Mouse (Mus musculus) midbrain, embryonic 14.5 days (tissue): ENCODE results near the gene Col1a2. TPM values are rescaled to one million over a fixed set of nuclear protein-coding genes. Genes with fewer than 3 reads are reported as not detected.

Experiments used
- ATAC-seq: fragments of 200-750 bp; cut with Nextera tagmentation; 2 replicates; pipeline ENCODE4 v1.8.0; 2017; ENCODE audit warnings: moderate number of reproducible peaks, moderate library complexity; ENCODE audit not compliant: low FRiP score, low TSS enrichment
- DNase-seq: peaks from one replicate; pipeline ENCODE4 v3.0.0-alpha.2; 2015
- H3K27ac ChIP-seq: fragments of 300-500 bp; sonication (generic); replicated peaks from 2 replicates; pipeline ENCODE4 v1.5.1; 2014; ENCODE audit warnings: mild to moderate bottlenecking, low read depth, low read length, moderate library complexity
- H3K27me3 ChIP-seq: fragments of 300-500 bp; sonication (generic); 2 replicates; pipeline ENCODE4 v1.6.1; 2014; ENCODE audit warnings: low read length, control low read depth, mixed read lengths; ENCODE audit not compliant: control insufficient read depth, insufficient read depth
- H3K36me3 ChIP-seq: fragments of 300-500 bp; sonication (generic); 2 replicates; pipeline ENCODE4 v1.6.1; 2014; ENCODE audit warnings: low read length, control low read depth; ENCODE audit not compliant: control insufficient read depth, insufficient read depth
- H3K4me1 ChIP-seq: fragments of 300-500 bp; sonication (generic); 2 replicates; pipeline ENCODE4 v1.6.1; 2014; ENCODE audit warnings: mild to moderate bottlenecking, antibody characterized with exemption, low read length, control low read depth; ENCODE audit not compliant: control insufficient read depth, insufficient read depth
- H3K4me2 ChIP-seq: fragments of 300-500 bp; sonication (generic); 2 replicates; pipeline ENCODE4 v1.6.1; 2014; ENCODE audit warnings: mild to moderate bottlenecking, low read length, moderate library complexity
- H3K4me3 ChIP-seq: fragments of 300-500 bp; sonication (generic); replicated peaks from 2 replicates; pipeline ENCODE4 v1.5.1; 2014; ENCODE audit warnings: low read depth, low read length
- H3K9ac ChIP-seq: fragments of 300-500 bp; sonication (generic); replicated peaks from 2 replicates; pipeline ENCODE4 v1.6.1; 2014; ENCODE audit warnings: mild to moderate bottlenecking, low read length, moderate library complexity
- H3K9me3 ChIP-seq: fragments of 300-500 bp; sonication (generic); 2 replicates; pipeline ENCODE4 v1.6.1; 2016; ENCODE audit warnings: low read length, control low read depth, mixed read lengths; ENCODE audit not compliant: control insufficient read depth
- WGBS: fragments of 180-500 bp; shearing (Covaris S2); extraction: QIAGEN DNeasy Blood & Tissue Kit; methylation state at CpG from one replicate; pipeline ENCODE4 v1.1.7; 2014; 5-methylcytosine and 5-hydroxymethylcytosine counted together
- polyA plus RNA-seq: library from polyadenylated mRNA; unstranded; fragments of >200 nt; fragmentation: Nextera tagmentation; extraction: Ambion mirVana; gene quantifications from 2 replicates; pipeline ENCODE4 v1.2.1, GENCODE M21; 2014

Gene Col1a2
- polyA plus RNA-seq, 1 experiment from 2014 or later = 88.1 TPM

DNA sequence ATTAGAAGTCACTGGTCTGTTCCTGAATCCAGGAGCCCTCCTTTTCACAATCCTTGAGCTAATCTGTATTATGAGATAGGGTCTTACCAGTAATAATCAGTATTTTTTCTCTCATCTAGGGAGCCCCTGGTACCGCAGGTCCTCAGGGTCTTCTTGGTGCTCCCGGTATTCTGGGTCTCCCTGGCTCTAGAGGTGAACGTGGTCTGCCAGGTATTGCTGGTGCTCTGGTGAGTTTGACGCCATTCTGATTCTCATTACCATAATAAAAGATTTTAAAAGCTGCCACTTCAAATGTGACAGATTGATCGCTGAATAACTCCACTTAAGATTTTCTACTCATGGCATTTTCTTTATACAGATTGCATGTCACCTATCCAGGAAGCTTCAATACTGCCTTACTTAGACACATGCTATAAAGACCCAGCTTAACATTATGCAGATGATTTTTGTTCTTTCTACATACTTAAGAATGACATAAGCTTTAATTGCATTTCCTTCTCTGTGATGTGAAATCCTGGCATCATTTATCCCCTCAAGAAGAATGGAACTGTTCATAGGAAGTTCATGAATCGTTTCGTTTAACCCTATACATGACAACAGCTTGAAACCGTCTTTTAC, 30.0 kb downstream of the Col1a2 start:
- no peak for ATAC-seq
- no peak overlapping the region for H3K27ac ChIP-seq
- WGBS = 69% methylated on average over 8 of the region's 8 CpGs
- H3K4me1 ChIP-seq = no peaks in the 10 kb centered on the region
- H3K4me3 ChIP-seq = no peak overlapping the region
- H3K27me3 ChIP-seq = no peaks in the 10 kb centered on the region
- no peak for DNase-seq
- no peaks in the 10 kb centered on the region for H3K36me3 ChIP-seq
- H3K9me3 ChIP-seq = no peaks in the 10 kb centered on the region
- H3K9ac ChIP-seq = no peak overlapping the region
- H3K4me2 ChIP-seq = no peak overlapping the region

DNA sequence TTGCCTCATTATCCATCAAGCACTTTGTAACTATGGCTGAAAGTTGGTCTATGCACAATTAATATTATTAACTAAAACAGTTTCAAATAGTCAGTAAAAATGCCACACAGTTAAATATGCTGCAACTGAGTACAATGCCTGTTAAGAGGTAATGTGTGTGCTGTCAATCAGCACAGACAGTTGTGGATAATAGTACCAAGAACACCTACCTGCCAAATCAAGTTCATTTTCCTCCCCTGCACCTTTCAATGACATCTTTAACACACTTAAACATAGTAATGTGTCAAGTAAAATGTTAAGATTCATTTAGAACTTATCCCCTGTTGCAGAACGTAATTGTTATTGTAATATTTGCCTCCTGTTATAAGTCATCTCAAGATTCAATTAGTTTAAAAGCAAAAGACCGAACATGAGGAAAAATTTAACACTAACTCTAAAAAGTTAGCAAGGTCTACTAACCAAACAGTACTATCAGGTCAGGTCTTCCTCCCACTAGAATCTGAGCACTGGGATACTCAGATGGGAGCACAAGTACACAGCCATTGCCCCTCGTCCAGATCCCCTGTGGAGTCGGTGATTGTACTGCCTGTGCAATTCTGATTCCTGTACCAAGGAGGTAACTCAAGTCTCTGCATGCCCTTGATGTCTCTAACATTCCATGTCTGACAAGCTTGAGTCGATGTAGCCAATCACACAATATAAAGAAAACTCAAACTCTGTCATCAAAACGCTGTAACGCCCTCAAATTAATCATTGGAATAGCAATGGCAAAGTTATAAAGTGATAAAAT, 37.5 kb downstream of the Col1a2 start:
- Histone ChIP-seq H3K36me3 (no peaks in the 10 kb centered on the region), H3K4me3 (no peak overlapping the region), H3K27me3 (no peaks in the 10 kb centered on the region), H3K4me1 (no peaks in the 10 kb centered on the region), H3K27ac (no peak overlapping the region), H3K9me3 (no peaks in the 10 kb centered on the region), H3K4me2 (no peak overlapping the region), H3K9ac (no peak overlapping the region)
- DNase-seq (no peak), ATAC-seq (no peak)
- 86% methylated on average over 7 of the region's 7 CpGs for WGBS

DNA sequence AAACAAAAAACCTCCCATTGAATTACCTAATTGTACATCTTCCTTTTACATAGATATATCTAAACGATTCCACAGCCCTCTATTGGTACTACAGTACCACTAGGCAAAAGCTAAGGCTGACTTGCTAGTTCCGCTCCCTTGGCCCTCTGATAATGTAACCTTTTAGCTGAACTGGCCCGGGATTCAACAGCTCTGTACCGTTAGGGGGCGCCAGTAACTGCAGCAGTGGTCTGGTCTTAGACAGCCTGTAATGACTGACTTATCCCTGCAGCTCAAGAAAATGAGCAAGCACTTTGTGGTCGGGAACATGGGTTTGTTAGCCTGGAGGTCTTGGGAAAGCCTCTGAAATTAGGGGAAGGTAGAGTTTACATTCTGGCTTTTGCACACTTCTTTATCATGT, 39.9 kb downstream of the Col1a2 start:
- H3K4me1 ChIP-seq = no peaks in the 10 kb centered on the region
- H3K27me3 ChIP-seq = no peaks in the 10 kb centered on the region
- H3K27ac ChIP-seq = no peak overlapping the region
- ATAC-seq (no peak), DNase-seq (peak; percentile 30)
- no peak overlapping the region for H3K4me2 ChIP-seq
- H3K9me3 ChIP-seq = no peaks in the 10 kb centered on the region
- no peaks in the 10 kb centered on the region for H3K36me3 ChIP-seq
- no peak overlapping the region for H3K4me3 ChIP-seq
- 45% methylated on average over 6 of the region's 6 CpGs for WGBS
- H3K9ac ChIP-seq = no peak overlapping the region

DNA sequence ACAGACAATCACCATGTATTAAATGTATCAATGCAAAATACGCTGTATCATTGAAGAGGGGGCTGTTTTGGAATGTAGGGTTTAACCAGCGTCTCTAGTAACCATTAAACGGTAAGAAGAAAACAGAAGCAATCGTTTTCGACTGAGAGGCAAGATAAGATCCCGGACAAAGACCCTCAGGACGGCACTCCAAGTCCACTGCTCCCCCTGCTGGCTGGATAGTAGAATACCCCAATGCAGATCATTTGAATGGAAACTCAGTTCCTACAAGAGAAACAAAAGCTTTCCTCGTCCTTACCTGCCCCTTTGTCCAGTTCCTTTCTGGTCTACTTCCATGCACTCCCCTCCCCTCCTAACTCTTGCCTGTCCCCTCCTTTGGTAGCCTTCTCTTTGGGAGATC, 41.1 kb downstream of the Col1a2 start:
- DNase-seq (peak; percentile 68), ATAC-seq (no peak)
- Histone ChIP-seq H3K4me2 (no peak overlapping the region), H3K4me3 (no peak overlapping the region), H3K36me3 (no peaks in the 10 kb centered on the region), H3K27me3 (no peaks in the 10 kb centered on the region), H3K4me1 (peaks cover 7% of the 10 kb centered on the region; the same call in 1 of the 2 replicates), H3K9me3 (no peaks in the 10 kb centered on the region), H3K9ac (no peak overlapping the region), H3K27ac (no peak overlapping the region)
- 56% methylated on average over 8 of the region's 8 CpGs for WGBS

DNA sequence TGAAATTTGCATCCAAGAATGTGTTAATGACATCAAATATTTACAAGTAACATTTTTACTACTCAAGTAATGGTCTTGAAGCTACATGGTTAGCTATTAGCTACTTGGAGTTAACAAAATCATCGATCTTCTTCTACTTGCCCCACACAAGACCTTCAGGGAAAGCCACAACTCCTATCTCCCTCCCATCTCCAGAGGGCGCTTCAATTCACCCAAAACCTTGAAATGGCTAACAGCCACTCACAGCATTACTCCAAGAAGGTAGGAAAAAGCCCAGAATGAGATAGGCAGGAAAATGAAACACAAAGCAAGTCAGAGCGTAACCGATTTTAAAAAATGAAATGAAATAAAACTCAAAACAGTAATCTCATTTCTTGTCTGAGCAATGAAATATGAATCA, 44.3 kb downstream of the Col1a2 start:
- Histone ChIP-seq H3K27ac (no peak overlapping the region), H3K36me3 (no peaks in the 10 kb centered on the region), H3K4me2 (no peak overlapping the region), H3K4me1 (peaks cover 10% of the 10 kb centered on the region), H3K4me3 (no peak overlapping the region), H3K27me3 (no peaks in the 10 kb centered on the region), H3K9ac (no peak overlapping the region), H3K9me3 (no peaks in the 10 kb centered on the region)
- peak; percentile 30 for DNase-seq
- no peak for ATAC-seq
- 83% methylated on average over 4 of the region's 4 CpGs for WGBS

DNA sequence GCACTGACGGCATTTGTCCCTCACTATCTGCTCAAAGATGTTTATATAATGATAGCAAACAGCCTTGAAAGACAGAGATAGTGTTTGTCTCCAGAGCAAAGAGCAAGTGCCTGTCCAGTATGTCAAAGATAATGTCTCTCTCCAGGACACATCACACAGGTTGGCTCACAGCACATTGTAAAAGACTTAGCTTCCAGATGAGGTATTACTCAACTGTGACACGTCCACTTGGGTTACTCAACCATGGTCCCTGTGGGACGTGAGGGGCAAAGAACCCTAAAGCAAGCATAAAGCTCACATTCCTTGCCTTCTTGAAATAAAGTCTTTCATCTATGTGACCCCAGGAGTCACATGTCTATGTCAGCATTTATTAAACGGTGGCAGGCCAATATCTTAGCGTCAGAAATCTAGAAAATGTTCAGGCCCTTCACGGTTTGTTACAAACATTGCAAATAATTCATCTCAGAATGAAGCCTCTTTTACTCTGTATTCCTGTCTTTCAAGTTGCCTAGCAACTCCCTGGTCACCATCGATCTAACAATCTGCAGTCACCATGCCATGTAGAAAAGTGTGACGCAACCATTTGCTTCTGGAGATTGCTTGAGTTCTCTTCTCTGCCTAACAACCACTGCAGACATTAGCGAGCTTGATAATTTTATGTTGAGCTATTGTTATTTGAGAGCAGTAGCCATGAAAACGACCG, 45.4 kb downstream of the Col1a2 start:
- H3K4me2 ChIP-seq = no peak overlapping the region
- no peak for ATAC-seq
- H3K9me3 ChIP-seq = no peaks in the 10 kb centered on the region
- no peaks in the 10 kb centered on the region for H3K36me3 ChIP-seq
- peaks cover 21% of the 10 kb centered on the region for H3K4me1 ChIP-seq
- no peaks in the 10 kb centered on the region for H3K27me3 ChIP-seq
- peak; percentile 46 for DNase-seq
- WGBS = 22% methylated on average over 11 of the region's 11 CpGs
- no peak overlapping the region for H3K27ac ChIP-seq
- H3K9ac ChIP-seq = no peak overlapping the region
- no peak overlapping the region for H3K4me3 ChIP-seq

DNA sequence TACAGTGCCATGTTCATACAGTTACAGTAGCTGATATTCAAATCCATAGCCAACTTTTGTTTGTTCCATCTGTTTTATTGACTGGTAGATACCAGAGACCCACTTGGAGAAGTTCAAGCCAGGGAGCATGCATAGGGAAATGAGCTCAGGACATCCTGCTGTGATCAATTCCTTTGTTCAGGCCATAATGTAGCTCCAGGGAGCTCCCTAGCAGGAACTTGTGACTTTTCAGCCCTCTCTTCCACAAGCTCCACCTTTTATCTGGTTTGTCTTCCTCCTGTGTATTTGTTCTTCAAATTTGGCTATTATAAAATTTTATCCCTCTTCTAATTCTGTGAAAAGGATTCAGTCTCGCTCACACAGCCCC, 45.9 kb downstream of the Col1a2 start:
- H3K27ac ChIP-seq = no peak overlapping the region
- no peaks in the 10 kb centered on the region for H3K9me3 ChIP-seq
- H3K4me3 ChIP-seq = no peak overlapping the region
- peaks cover 23% of the 10 kb centered on the region for H3K4me1 ChIP-seq
- H3K36me3 ChIP-seq = no peaks in the 10 kb centered on the region
- no peaks in the 10 kb centered on the region for H3K27me3 ChIP-seq
- no peak overlapping the region for H3K9ac ChIP-seq
- no peak overlapping the region for H3K4me2 ChIP-seq
- DNase-seq (no peak), ATAC-seq (no peak)
- WGBS = 43% methylated on average over 1 of the region's 1 CpGs

DNA sequence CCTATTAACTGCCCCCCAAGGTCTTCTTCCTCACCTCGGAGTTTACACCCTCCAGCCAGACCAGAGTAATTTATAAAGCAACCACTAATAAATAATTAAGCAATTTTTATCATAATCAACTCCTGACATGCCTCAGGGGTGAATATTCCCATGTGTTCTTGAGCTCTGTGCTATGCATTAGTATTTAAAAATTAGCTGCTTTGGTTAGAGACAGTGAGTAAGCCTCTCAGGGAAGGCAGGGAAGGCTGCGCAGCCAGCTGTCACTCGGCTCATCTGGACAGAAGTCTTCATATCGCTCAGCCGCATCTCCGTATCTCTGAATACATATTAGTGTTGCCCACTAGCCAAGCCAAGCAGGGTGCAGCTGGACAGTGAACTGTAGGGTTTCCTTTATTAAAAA, 50.8 kb downstream of the Col1a2 start:
- WGBS = 41% methylated on average over 6 of the region's 6 CpGs
- H3K9me3 ChIP-seq = no peaks in the 10 kb centered on the region
- no peak overlapping the region for H3K4me2 ChIP-seq
- ATAC-seq (peak; percentile 49; the same call in 1 of the 2 replicates), DNase-seq (peak; percentile 53)
- no peak overlapping the region for H3K4me3 ChIP-seq
- no peaks in the 10 kb centered on the region for H3K27me3 ChIP-seq
- H3K4me1 ChIP-seq = peaks cover 18% of the 10 kb centered on the region
- H3K9ac ChIP-seq = no peak overlapping the region
- H3K27ac ChIP-seq = no peak overlapping the region
- no peaks in the 10 kb centered on the region for H3K36me3 ChIP-seq
